Mouse (Mus musculus) megakaryocyte-erythroid progenitor cell, adult 5-6 weeks (primary cell): ENCODE measurements around the gene Cyp2d11. TPM values are rescaled to one million over a fixed set of nuclear protein-coding genes. Genes with fewer than 3 reads are reported as not detected.
A peak's percentile ranks its signal among the peaks of the same experiment; 100 is the strongest.
"Not testable (repeated sequence)": the region's sequence is repeated elsewhere in the genome, so short reads cannot be mapped to it uniquely, and the experiment has no call there.

Experiments used
- ATAC-seq: replicated peaks from 2 replicates; pipeline ENCODE4 v1.8.0; 2016; ENCODE audit warnings: mild to moderate bottlenecking, inconsistent platforms; ENCODE audit not compliant: severe bottlenecking, poor library complexity, low FRiP score, low TSS enrichment
- total RNA-seq, 2 experiments: library from RNA; stranded (forward) in 1 of 2; stranded (reverse) in 1 of 2; fragments of 200-1000, 215-1000 nt in 1 of 2; fragments of >200 nt in 1 of 2; fragmentation: Nextera tagmentation in 1 of 2; gene quantifications; 2 replicates each; pipeline ENCODE4 v1.2.3; 2014 to 2017

The Cyp2d11 gene
- total RNA-seq, 2 experiments from 2014 or later: not detected

DNA sequence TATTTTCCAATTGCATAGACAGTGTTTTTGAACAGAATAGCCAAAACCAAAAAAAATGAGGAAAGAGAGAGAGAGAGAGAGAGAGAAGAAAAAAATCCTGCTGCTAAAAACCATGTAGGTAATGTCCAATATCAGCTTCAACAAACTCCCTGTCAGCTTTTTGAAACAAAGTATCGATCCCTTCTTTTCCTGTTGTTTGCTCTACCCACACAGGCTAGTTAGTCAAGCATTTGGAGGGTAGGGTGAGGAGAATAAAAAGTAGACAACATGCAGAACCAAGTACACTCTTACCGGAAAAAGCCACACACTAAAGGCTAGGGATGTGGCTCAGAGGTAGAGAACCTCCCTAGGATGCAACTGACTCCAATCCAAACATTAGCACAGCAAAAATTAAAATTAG lies 8.1 kb downstream of the Cyp2d11 start:
- no peak for ATAC-seq

DNA sequence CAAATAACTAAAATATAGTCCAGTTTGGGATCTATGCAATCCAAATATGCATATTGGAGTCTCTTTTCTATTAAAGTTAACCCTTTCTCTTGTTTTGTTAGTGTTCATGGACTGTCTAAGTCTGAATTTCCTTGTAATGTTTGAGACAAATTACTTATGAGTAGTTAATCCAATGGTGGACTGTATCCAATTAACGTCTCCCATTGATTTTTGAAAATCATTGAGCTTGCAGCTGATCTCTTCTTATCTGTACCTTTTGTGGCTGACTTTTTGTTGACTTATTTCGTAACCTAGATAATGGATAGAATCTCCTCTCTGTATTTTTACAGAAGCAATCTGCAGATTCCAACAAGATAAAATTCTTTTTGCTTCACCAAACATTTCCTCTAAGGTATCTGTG lies 11.4 kb downstream of the Cyp2d11 start:
- no peak for ATAC-seq

DNA sequence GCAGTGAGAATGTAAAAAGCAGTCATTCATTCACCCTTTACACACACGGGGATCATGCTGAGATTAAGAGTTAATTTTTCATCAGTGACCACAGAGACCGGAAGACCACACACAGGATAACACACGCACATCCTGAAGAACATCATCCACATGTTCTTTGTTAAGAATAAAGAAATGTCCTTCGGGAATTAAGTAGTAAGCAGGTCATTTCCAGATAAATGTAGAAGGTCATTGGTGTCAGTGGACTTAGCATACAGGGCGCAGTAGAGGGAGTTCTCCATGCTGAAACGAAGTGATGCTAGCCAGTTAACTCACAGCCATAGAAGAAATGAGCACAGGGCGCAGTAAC lies 13.1 kb downstream of the Cyp2d11 start:
- no peak for ATAC-seq

DNA sequence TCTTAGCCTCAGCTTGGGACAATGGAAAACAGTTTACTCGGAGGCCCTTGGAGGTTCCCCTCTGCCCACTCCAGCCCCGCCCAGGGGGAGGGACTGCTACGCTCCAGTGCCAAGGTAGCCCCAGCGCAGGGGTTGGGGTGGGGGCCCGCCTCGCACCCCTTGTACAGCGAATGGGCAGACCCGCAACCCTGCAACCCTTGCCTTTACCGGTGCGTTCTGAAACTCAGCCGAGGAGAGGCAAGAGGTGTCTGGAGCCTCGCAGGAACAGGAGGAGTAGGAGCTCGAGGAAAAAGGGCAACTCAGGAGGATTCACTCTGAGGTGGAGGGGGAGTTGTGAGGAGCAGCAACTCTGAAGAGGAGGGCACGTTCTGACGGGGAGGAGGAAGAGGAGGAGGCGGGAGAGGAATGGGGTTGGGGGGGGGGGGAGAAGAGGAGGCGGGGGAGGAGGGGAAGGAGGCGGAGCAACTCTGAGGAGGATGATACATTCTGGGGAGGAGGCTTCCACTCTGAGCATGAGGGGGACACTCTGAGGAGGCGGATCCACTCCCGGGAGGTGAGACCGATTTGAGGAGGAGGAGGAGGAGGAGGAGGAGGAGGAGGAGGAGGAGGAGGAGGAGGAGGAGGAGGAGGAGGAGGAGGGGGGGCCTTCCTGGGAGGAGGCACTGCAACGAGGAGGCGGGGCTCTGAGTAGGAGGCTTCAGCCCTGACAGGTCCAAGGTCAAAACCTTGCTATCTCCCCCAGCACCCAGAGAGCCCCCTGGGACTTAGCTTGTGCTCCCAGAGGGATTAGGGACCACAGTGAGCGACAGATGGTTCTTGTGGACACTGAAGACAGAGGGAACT lies 13.7 kb downstream of the Cyp2d11 start, which contains the start of gene Cyp2d22:
TSS of gene Cyp2d22 (minus strand) at position 390 of the 843 bp plus-strand sequence.
- ATAC-seq: peak; percentile 78

DNA sequence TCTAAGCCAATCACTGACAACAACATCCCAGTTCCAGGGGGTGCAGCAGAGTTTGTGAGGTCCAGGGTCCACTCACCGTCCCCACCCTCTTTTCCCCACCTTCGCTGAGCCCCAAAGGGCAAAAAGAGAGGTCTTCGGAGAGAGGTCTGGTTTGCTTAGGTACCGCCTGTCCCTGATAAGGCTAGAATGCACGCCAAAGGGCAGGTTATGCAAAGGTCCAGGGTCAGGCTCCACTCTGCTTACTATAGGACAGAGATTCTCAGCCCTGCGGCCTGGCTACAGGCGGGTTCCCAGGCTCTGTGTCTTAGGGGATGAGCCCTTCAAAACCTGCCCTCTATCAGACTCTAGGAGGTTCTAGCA lies 14.3 kb downstream of the Cyp2d11 start:
- peak; percentile 26; the same call in 1 of the 2 replicates for ATAC-seq

DNA sequence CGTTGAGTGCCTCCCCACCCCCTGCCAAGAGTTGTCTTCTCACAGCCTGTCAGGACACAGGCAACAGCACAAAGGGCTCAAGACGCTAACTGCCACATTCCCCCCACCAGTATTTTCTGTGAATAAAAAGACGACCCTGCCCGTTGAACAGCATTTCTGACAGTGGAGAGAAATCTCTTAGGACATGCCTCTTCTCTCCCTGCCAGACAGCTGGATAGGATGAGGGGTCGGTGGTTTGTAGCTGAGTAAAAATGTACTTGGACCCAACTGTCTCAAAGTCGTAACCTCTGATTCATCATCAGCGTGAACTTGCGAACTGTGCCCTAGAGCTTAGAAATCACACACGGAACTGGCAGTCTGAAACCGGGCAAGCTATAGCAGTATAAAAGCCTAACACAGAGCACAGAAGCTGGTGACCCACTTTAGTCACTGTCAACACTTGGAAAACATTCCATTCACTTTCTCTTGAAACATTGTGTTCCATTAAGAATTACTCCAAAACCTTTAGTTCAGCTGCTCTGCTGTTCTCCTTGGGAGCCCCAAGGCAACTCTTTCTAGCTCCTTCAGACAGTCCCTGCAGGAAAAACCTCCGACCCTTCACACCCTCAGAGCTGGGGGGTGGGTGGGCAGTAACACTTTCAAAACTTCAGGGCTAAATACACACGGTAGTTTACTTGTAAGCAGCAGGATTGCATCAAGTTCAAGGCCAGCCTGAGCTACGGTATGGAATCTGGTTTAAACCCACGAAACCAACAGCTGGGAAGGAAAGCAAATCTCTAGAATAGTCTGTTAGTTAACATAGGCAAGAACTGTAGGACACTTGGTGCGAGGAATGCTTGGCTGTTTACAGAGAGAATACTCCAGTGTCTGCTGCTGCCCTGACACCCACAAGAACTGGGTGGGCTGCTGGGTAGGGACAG lies 15.3 kb downstream of the Cyp2d11 start:
- no peak for ATAC-seq

DNA sequence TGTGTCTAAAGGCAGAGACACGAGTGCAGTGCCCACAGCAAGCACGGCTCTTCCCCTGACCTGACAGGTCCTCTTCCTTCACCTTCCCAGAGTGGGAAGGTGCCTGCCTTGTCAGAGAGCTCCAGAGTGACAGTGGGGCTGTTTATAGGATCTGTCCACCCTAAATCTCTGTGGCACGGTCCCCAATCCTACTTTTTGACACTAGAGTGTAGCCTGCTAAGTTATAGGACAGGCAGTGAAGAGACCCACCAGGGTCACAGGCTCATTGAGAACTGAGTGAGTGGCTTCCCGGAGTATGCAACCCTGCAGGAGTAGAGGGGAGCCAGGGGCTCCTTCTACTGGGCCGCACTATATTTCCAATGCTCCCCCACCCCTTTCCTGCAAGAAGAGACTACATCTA lies 16.1 kb downstream of the Cyp2d11 start:
- no peak for ATAC-seq

DNA sequence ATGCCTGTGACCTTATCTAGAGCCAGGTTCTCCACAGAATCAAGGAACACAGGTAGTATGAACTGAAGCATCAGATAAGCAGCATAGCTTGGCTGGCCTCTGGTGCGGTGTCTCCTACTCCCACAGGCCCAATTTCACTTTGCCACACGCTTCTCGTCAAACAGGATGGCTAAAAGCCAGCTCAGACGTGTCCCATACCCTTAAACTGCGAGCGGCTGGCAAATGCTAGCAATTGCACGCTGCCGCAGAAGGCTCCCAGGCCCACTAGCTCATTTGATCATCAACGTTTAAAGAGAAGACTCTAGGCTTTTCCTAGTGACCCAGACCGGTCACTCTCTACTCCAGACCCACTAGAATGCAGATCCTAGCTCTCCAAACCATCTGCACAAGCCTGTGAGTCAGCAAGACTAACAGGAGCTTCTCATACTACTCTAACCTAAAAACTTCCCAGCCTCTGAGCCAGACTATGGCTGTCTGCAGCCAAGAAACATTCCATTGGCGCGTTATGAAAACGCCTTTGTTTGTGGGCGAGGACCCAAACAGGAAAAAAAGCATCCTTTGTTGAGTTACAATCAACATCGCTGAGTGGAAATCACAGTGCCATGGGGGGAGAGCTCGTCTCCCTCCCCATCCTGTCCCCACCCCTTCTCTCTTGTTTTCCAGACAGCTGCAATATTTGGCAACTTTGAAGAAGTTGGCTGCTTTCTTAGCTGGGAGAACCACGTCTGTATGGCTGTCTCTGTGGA lies 17.3 kb downstream of the Cyp2d11 start:
- no peak for ATAC-seq

DNA sequence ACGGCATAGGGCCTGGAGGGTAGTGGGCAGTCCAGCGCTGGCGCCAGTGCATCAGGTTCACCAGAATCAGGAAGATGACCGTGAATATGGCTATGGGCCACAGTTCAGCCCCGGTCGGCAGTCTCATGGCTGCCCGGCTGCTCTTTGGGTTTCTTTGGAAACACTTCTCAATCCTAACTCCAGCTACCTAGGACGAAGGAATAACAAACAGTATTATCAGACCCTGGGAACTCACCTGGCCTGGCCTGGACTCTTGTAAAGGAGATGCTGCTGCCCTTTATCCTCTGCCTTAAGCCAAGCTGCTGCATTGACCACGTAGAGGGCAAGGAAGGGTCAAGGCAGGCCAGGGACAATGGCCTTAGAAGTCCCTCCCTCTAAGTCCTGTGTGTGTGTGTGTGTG lies 18.0 kb downstream of the Cyp2d11 start:
- ATAC-seq: no peak

DNA sequence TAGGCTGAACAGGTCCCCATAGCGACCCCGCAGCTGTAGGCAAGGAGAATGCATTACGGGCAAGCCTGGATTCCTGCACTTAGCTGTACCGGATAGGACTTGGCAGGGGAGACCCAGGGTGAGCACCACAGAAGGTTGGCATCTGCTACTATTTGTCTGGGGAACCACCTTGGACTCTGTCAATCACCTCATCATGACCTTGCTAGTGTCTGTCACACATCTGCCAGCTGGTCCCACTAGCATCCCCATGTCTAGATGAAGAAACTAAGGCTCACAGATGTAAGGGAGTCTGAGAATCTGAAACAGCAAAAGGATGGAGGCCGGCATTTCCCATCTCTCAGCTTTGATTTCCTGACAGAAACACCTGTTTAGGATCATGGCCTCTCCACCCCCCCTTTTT lies 19.4 kb downstream of the Cyp2d11 start:
- no peak for ATAC-seq

DNA sequence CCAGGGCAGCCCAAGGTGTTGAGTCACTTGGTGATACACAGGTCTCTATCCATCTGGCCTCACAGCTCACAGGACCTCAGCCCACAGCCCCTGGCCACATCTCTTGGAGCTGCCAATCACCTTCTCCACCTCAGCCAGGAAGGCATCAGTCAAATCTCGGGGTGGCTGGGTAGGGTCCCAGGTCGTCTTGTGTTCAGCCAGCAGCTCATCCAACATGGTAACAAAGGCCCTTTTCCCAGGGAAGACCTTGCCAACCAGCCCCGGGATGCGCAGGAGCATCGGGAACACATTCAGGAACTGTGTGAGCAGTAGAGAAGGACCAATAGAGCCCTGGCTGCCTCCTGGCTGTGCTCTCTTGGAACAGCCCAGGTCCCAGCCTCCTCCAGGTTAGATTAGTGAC lies 20.8 kb downstream of the Cyp2d11 start:
- no peak for ATAC-seq

DNA sequence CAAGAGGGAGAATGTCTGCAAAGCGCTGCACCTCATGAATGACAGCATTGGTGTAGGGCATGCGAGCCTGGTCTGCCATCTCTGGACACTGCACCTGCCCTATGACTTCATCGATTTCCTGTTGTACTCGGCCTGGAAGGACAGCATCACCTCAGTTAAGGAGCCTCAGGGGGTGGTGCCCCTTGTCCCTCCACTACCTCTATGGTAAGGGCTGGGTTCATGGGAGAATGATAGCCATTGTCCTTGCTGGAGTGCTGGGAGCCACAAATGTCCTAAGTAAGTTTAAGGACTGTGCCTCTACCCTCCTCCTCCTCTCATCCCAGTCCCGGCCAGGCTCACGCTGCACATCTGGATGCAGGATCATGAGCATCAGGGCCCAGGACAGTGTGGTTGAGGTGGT lies 21.4 kb downstream of the Cyp2d11 start:
- ATAC-seq: no peak

DNA sequence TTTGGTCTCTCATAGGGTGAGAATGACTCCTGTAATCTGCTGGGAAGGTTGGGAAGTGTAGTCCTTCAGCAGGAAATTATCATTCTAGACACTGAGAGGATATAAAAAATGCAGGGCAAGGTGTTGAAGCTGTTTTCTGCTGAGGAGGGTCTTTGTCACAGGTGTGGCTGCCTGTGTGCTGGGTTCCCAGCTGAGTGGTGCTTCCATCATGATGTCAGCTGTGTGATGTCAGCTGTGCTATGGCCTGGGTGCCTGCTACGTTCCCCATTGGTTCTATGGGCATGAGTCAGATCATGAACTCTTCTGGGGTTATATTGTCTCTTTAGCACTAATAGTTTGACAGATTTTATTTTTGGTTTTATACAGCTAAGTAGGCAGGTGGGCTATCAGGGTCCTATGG lies 25.0 kb downstream of the Cyp2d11 start:
- ATAC-seq: no peak

DNA sequence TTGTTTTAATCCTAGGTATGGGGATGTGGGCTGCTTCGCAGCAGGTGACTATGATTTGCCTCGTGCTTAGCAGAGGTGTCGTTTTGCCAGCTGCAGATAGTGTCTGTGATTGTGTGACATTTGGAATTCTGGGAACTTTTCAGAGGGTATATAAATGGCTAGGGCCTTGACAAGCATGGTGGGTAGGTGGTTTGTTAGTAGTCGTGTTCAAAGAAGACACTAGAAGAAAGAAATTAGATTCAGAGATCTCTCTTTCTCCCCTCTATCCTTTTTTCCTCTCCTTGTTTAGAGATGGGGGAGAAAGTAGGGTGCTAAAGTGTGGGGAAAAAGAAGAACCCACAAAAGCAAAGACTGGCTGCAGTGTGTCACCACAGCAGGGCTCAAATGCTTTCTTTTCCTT lies 25.7 kb downstream of the Cyp2d11 start:
- no peak for ATAC-seq

DNA sequence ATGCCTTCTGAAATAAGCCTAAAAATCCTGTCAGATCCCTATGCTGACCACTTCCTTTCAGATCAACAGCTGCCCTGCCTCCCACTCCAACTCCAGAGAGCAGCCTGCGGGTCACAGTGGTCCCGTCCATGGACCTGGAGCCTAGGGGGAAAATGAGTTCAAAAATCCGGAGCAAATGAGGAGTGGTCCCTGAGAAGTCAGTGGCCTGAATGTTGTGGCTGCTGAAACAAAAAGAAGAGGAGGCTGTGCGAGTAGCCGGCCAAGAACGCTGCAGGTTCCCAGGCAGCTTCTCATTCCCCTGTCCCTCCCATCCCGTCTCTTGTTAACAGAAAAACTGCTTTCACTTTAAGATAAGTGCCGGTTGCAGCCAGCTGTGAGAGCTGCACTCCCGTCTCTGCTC lies 29.3 kb downstream of the Cyp2d11 start:
- ATAC-seq: not testable (repeated sequence)

DNA sequence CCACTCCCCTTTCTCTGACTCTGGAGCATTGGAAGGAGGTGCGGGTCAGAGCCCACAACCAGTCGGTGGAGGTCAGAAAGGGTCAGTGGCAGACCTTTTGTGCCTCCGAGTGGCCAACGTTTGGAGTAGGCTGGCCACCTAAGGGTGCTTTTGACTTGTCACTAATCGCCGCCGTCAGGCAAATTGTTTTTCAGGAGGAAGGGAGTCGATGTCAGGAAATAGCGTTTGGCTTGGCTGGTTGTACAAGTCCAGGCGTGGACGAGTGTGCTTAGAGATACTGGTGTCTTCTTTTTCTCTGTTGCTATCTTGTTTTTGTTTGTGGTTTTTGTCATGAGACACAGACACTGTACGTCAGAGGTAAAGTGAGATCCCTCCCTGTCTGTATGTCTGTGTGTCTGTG lies 30.0 kb downstream of the Cyp2d11 start:
- not testable (repeated sequence) for ATAC-seq

DNA sequence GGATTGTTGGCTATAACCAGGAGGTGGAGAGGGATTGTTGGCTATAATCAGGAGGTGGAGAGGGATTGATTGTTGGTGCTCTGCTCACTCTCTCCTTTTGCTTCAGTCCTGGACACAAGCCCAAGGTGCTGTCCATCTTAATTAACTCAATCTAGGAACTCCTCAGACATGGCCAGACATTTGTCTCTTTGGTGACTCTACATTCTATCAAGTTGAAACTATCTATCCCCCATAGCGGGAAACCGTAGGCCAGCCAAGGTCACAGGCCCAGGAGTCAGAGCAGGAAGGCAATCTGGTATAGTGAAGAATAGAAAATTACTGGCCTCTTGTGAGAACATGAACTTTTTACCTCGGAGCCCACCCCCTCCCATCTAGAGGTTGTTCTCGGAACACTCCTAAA lies 31.6 kb downstream of the Cyp2d11 start:
- no peak for ATAC-seq

DNA sequence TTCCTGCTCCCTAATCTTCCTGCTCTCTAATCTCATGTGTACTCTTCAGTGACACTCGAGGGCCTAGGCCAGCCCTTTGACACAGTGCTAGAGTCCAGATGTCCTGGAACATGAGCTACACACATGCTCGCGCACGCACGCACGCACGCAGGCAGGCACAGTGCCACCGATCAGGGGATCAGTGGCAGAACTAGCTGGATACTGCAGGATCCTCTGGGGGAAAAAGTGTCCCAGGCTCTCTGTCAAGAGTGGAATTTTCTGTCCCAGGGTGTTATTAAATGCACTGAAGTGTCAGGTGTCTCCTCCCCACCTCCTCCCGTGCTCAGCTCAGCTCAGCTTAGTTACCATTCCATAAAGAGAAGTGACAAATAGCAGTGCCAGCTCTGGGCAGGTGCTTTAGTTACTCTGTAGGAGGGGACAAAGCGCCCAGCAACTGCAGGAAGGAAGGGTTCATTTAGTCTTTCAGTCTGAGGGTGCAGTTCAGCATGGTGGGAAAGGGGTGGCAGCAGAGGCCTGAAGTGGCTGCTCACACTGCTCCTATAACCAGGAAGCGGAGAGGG lies 32.3 kb downstream of the Cyp2d11 start:
- ATAC-seq: peak; percentile 85

DNA sequence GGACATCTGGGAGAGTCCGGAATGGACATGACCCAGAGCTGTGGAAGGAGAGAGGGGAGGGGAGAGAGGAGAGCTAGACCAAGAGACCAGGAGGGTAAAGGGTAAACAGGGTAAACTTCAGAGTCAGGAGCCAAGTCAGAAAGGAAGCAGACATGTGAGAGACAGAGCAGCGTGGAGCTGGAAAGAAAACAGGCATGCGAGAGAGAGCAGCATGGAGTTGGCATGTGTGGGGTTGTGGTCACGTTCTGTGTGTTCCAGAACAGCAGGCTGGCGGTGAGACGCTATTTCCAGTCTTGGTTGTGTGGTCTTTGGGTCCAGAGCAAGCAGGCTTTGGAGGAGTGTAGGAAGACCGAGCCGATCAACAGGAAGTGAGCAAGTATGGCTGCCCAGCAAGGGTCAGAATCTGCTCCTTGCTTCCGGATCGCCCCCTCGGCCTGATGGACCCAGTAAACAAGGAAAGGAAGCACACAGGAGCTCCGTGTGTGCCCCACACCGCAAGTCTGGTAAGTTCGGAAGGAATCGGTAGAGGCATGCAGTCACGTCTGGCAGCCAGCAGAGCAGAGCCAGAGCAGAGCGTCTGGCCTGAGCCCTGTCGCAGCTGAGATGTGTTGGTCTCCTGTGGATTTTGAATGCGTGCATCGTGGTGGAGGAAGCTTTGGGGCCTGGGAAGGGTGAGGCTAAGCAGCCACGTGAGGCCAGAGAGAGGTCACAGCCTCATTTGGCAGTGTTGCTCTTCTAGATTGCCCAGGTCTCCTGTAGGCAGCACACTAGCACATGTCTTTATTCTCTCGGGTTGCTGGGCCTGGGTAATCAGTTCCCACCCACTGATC lies 35.2 kb downstream of the Cyp2d11 start:
- no peak for ATAC-seq
